Mouse (Mus musculus) B cell, adult 67 days (primary cell): ENCODE results near the gene Gm11238. TPM values are rescaled to one million over a fixed set of nuclear protein-coding genes. Genes with fewer than 3 reads are reported as not detected.

Experiments used
- total RNA-seq, 2 experiments: library from RNA; stranded (reverse); gene quantifications; 4 replicates each; pipeline ENCODE4 v1.2.4; 2023

Gene Gm11238
- not detected for total RNA-seq

DNA sequence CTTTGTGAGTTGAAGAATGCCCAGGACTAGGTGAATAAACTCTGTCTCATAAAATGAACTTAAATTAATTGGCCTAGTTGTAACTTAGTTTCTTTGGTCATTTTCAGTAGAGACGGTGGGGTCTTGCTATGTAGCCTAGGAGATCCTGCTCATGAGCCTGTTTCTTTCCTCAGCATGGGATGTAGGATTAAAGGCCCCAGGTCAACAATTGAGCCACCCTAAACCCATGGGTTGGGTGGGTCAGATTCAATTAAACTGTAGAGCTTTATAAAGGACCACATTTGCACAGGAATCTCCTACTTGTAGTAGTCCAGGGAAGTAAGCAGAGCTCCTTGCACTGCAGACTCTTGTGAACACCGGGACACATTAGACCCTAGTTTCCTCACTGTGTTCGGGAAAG, at the start of gene Gm11238:
Gene Gm11238, plus strand, starts transcription at position 301 of the 400 bp plus-strand sequence.

DNA sequence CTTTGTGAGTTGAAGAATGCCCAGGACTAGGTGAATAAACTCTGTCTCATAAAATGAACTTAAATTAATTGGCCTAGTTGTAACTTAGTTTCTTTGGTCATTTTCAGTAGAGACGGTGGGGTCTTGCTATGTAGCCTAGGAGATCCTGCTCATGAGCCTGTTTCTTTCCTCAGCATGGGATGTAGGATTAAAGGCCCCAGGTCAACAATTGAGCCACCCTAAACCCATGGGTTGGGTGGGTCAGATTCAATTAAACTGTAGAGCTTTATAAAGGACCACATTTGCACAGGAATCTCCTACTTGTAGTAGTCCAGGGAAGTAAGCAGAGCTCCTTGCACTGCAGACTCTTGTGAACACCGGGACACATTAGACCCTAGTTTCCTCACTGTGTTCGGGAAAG, 15.0 kb downstream of the Gm11238 start, which contains the start of gene Gm11237:
Gene Gm11237, plus strand, starts transcription at position 301 of the 400 bp plus-strand sequence.

DNA sequence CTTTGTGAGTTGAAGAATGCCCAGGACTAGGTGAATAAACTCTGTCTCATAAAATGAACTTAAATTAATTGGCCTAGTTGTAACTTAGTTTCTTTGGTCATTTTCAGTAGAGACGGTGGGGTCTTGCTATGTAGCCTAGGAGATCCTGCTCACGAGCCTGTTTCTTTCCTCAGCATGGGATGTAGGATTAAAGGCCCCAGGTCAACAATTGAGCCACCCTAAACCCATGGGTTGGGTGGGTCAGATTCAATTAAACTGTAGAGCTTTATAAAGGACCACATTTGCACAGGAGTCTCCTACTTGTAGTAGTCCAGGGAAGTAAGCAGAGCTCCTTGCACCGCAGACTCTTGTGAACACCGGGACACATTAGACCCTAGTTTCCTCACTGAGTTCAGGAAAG, 30.1 kb downstream of the Gm11238 start, which contains the start of gene Gm11236:
Gene Gm11236, plus strand, starts transcription at position 301 of the 400 bp plus-strand sequence.

DNA sequence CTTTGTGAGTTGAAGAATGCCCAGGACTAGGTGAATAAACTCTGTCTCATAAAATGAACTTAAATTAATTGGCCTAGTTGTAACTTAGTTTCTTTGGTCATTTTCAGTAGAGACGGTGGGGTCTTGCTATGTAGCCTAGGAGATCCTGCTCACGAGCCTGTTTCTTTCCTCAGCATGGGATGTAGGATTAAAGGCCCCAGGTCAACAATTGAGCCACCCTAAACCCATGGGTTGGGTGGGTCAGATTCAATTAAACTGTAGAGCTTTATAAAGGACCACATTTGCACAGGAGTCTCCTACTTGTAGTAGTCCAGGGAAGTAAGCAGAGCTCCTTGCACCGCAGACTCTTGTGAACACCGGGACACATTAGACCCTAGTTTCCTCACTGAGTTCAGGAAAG, 60.4 kb downstream of the Gm11238 start, which contains the start of gene Gm11239:
Gene Gm11239, plus strand, starts transcription at position 301 of the 400 bp plus-strand sequence.

DNA sequence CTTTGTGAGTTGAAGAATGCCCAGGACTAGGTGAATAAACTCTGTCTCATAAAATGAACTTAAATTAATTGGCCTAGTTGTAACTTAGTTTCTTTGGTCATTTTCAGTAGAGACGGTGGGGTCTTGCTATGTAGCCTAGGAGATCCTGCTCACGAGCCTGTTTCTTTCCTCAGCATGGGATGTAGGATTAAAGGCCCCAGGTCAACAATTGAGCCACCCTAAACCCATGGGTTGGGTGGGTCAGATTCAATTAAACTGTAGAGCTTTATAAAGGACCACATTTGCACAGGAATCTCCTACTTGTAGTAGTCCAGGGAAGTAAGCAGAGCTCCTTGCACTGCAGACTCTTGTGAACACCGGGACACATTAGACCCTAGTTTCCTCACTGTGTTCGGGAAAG, 75.5 kb downstream of the Gm11238 start, which contains the start of gene Gm428:
Gene Gm428, plus strand, starts transcription at position 301 of the 400 bp plus-strand sequence.

Other genes starting within 250 kb of the Gm11238 start
- gene Gm11487, start 202.8 kb upstream of the Gm11238 start, total RNA-seq, result not detected
- not detected for gene Gm11237, start 15.1 kb downstream of the Gm11238 start, total RNA-seq
- gene Gm11236, start 30.2 kb downstream of the Gm11238 start, total RNA-seq, result not detected
- not detected for gene Gm11239, start 60.5 kb downstream of the Gm11238 start, total RNA-seq
- not detected for gene Gm428, start 75.6 kb downstream of the Gm11238 start, total RNA-seq
- gene Rasef, start 183.1 kb downstream of the Gm11238 start, total RNA-seq, result not detected